Mouse (Mus musculus): ENCODE results near the gene Gm11007. TPM values are rescaled to one million over a fixed set of nuclear protein-coding genes. Genes with fewer than 3 reads are reported as not detected.
"Not testable (repeated sequence)": the region's sequence is repeated elsewhere in the genome, so short reads cannot be mapped to it uniquely, and the experiment has no call there.

Gene Gm11007
- total RNA-seq (2021): not detected
- long read RNA-seq, experiment 1, partial matches to known transcripts: 0 of 1 reads
- long read RNA-seq, experiment 1, other reads (novel, unspliced or antisense): 1 of 1 reads
- long read RNA-seq, experiment 2, partial matches to known transcripts: 0 of 3 reads
- long read RNA-seq, experiment 2, other reads (novel, unspliced or antisense): 3 of 3 reads

DNA sequence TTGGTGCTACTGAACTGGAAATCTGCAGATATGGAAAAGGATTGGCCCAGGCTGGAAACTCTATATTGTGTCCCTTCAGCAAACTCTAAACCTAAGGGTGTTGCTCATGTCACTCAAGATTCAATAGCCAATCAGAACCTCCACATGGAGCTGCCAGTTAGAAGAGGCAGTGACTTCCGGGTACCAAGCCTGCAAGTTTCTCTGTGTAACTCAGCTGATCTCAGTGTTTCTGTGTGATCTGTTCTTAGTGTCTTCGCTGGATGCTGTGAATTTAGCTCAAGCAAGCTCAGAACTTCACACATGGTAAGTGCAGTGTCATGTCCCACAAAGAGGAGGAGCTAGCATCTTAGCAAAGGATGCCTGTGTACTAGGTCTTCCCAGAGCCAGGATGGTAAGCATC is at the start of gene Gm11007:
Gene Gm11007 (plus strand): TSS at position 301 of the 400 bp plus-strand sequence.
- DNase-seq: not testable (repeated sequence)

Other genes with a start within 250 kb of the Gm11007 start
- gene Gm4724, start 208.2 kb upstream of the Gm11007 start, total RNA-seq (2021): 1 to 10 TPM in 1 of 2 experiments, under 1 TPM in 1; 0.48 to 1.9 TPM
- gene Zfp965, start 174.0 kb upstream of the Gm11007 start, total RNA-seq (2021): 1 to 10 TPM; 2.9 to 3.8 TPM
- gene Zfp969, start 59.7 kb downstream of the Gm11007 start, total RNA-seq (2021): 1 to 10 TPM; 4.8 to 7.3 TPM
- gene Gm2007, start 97.6 kb downstream of the Gm11007 start, total RNA-seq (2021): not detected
- under 1 TPM in 1 of 2 experiments, not detected in 1; 0.72 TPM for gene Gm14288, start 157.1 kb downstream of the Gm11007 start, total RNA-seq (2021)
- gene Gm6710, start 225.2 kb downstream of the Gm11007 start, total RNA-seq (2021): 10 to 100 TPM in 1 of 2 experiments, 1 to 10 TPM in 1; 8.6 to 10.2 TPM

All from gastrocnemius, postnatal 25 days (tissue).